Mouse (Mus musculus) liver, embryonic 11.5 days (tissue): ENCODE data around the gene Rmdn2. TPM values are rescaled to one million over a fixed set of nuclear protein-coding genes. Genes with fewer than 3 reads are reported as not detected.

Experiments
- ATAC-seq: fragments of 200-750 bp; cut with Nextera tagmentation; replicated peaks from 2 replicates; pipeline ENCODE4 v1.8.0; 2017; ENCODE audit warnings: moderate number of reproducible peaks, mild to moderate bottlenecking, moderate TSS enrichment, moderate library complexity; ENCODE audit not compliant: low FRiP score
- DNase-seq: peaks from one replicate; pipeline ENCODE4 v3.0.0-alpha.2; 2017; ENCODE audit warnings: low spot score
- H3K27ac ChIP-seq: fragments of 300-500 bp; sonication (generic); 2 replicates; pipeline ENCODE4 v1.5.1; 2014; ENCODE audit warnings: mild to moderate bottlenecking, low read depth, low read length, control low read depth
- H3K27me3 ChIP-seq: fragments of 300-500 bp; sonication (generic); replicated peaks from 2 replicates; pipeline ENCODE4 v1.6.1; 2014; ENCODE audit warnings: low read length, mixed read lengths; ENCODE audit not compliant: control insufficient read depth, insufficient read depth
- H3K36me3 ChIP-seq: fragments of 300-500 bp; sonication (generic); 2 replicates; pipeline ENCODE4 v1.6.1; 2014; ENCODE audit warnings: mild to moderate bottlenecking, low read length, moderate library complexity, mixed read lengths; ENCODE audit not compliant: control insufficient read depth, insufficient read depth
- H3K4me1 ChIP-seq: fragments of 300-500 bp; sonication (generic); replicated peaks from 2 replicates; pipeline ENCODE4 v1.6.1; 2014; ENCODE audit warnings: low read length, mixed read lengths; ENCODE audit not compliant: control insufficient read depth, insufficient read depth
- H3K4me2 ChIP-seq: fragments of 300-500 bp; sonication (generic); 2 replicates; pipeline ENCODE4 v1.6.1; 2014; ENCODE audit warnings: mild to moderate bottlenecking, control low read depth, moderate library complexity
- H3K4me3 ChIP-seq: fragments of 300-500 bp; sonication (generic); 2 replicates; pipeline ENCODE4 v1.5.1; 2014; ENCODE audit warnings: low read depth, low read length, control low read depth
- H3K9ac ChIP-seq: fragments of 300-500 bp; sonication (generic); 2 replicates; pipeline ENCODE4 v1.6.1; 2014; ENCODE audit warnings: low read depth, low read length, control low read depth
- H3K9me3 ChIP-seq: fragments of 300-500 bp; sonication (generic); 2 replicates; pipeline ENCODE4 v1.6.1; 2016; ENCODE audit warnings: low read length, inconsistent platforms, mixed read lengths; ENCODE audit not compliant: control insufficient read depth
- WGBS: fragments of 180-500 bp; shearing (Covaris S2); extraction: QIAGEN DNeasy Blood & Tissue Kit; methylation state at CpG from one replicate; pipeline ENCODE4 v1.1.7; 2014; 5-methylcytosine and 5-hydroxymethylcytosine counted together
- polyA plus RNA-seq: library from polyadenylated mRNA; unstranded; fragments of >200 nt; fragmentation: Nextera tagmentation; extraction: Ambion mirVana; gene quantifications from 2 replicates; pipeline ENCODE4 v1.2.1, GENCODE M21; 2014

Rmdn2 gene
- polyA plus RNA-seq, 1 experiment from 2014 or later: 9.1 TPM

DNA sequence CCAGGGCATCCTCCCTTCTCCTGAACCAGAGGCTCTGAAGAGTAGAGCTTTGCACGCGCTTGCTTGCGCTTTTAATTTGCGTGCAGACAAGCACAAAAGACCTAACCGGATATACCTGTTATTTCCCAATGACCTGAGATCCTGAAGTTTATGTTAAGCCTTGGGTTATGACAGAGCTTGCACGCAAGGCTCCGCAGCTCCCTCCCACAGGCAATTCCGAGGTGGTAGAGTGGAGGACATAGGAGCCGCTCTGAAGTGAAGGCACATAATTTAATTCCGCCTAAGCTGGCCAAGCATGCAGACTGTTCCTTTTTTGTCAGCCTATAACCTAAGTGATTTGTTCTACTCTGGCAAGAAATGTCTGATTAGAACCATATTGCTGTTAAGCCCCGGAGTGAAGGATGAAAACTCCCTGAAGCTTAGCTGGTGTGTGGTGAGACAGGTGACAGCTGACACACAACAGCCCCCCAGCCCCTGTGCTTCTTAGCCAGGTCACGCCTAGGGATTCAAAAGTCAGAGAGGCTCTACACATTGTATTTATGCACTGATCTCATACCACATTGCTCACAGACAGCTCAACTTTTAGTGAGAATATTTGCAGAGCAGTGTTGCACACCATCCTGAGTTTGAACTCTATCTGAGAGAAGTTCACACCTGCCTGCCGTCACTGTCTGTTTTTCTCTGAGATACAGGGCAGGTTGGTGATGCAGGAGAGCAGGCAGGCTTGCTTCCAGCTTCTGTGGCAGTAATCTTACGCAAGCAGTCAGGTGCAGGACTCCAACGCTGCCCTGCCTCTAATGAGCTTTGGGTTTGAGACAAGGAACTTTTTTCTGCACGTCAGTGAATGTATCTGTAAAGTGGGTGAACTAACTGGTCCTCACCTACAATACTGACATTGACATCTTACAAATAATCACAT, 117.2 kb downstream of the Rmdn2 start:
- DNase-seq: no peak
- Histone ChIP-seq H3K9ac (no peak overlapping the region), H3K4me3 (no peak overlapping the region), H3K36me3 (no peaks in the 10 kb centered on the region), H3K4me1 (no peaks in the 10 kb centered on the region), H3K27ac (no peak overlapping the region), H3K4me2 (no peak overlapping the region), H3K27me3 (peaks cover 2% of the 10 kb centered on the region; the same call in 1 of the 2 replicates), H3K9me3 (no peaks in the 10 kb centered on the region)
- ATAC-seq: no peak
- 42% methylated on average over 16 of the region's 16 CpGs for WGBS

DNA sequence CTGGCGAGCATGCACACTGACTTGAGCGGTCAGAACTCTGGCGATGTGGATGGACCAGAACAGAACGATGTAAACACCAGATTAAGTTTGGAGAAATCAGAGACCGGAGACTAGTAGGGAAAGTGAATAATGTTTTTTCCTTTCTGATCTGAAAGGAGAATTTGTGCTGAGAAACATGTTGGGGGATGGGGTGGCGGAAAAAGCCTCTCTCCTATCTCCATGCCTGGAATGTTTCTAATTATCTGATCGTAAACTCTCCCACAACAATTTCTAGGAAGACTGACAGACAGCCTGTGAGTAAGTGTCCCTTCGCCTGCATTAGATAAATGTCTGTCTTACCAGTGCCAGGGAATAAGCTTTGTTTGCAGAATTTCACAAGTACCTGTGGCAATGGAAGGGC, 119.3 kb downstream of the Rmdn2 start:
- H3K4me1 ChIP-seq: no peaks in the 10 kb centered on the region
- no peak overlapping the region for H3K27ac ChIP-seq
- peaks cover 2% of the 10 kb centered on the region; the same call in 1 of the 2 replicates for H3K27me3 ChIP-seq
- H3K9ac ChIP-seq: no peak overlapping the region
- H3K4me2 ChIP-seq: no peak overlapping the region
- H3K36me3 ChIP-seq: no peaks in the 10 kb centered on the region
- WGBS: 45% methylated on average over 8 of the region's 8 CpGs
- no peaks in the 10 kb centered on the region for H3K9me3 ChIP-seq
- ATAC-seq (no peak), DNase-seq (no peak)
- H3K4me3 ChIP-seq: no peak overlapping the region

DNA sequence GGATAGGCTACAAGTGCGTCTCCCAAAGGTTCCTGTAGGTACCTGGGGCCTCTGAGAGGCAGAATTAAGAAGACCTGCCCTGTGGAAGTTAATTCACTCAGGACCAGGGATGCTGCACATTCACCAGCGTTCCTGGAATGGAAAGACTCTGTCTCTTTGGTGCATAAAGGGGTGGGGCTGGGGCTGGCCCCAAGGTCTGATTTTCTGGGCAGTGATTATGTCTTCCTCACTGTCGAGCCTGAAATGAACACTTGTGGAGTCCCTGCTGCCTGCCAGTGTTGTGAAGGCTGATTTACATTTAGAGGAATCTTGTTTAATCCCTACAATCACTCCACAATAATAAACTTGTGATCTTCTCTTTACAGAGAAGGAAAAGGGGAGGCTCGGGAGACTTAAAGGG, 121.4 kb downstream of the Rmdn2 start:
- WGBS: 58% methylated on average over 4 of the region's 4 CpGs
- Histone ChIP-seq H3K9ac (no peak overlapping the region), H3K9me3 (no peaks in the 10 kb centered on the region), H3K4me3 (no peak overlapping the region), H3K27me3 (no peaks in the 10 kb centered on the region), H3K4me2 (no peak overlapping the region), H3K36me3 (no peaks in the 10 kb centered on the region), H3K27ac (no peak overlapping the region), H3K4me1 (no peaks in the 10 kb centered on the region)
- ATAC-seq (no peak), DNase-seq (no peak)

DNA sequence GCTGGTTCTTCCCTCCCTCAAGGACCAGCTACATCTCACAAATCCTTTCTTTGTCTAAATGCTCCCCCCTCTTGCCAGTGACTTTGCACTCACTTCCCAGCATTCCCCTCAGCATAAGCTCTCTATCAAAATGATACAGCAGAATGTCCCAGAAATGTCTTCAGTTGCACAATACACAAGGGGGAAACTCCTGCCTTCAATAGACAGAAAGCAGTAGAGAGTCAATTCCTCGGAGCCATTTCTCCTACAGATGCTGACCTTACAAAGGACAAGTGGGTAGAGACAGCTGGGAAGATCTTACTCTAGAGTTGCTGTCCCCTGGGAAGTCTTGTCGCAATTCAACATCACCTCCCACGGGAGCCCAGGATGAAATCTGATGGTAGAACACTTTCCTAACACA, 125.9 kb downstream of the Rmdn2 start:
- Histone ChIP-seq H3K27me3 (no peaks in the 10 kb centered on the region), H3K9me3 (no peaks in the 10 kb centered on the region), H3K4me1 (no peaks in the 10 kb centered on the region), H3K36me3 (no peaks in the 10 kb centered on the region), H3K4me3 (no peak overlapping the region), H3K27ac (no peak overlapping the region), H3K4me2 (no peak overlapping the region), H3K9ac (no peak overlapping the region)
- ATAC-seq (no peak), DNase-seq (no peak)
- WGBS: 72% methylated on average over 3 of the region's 3 CpGs

DNA sequence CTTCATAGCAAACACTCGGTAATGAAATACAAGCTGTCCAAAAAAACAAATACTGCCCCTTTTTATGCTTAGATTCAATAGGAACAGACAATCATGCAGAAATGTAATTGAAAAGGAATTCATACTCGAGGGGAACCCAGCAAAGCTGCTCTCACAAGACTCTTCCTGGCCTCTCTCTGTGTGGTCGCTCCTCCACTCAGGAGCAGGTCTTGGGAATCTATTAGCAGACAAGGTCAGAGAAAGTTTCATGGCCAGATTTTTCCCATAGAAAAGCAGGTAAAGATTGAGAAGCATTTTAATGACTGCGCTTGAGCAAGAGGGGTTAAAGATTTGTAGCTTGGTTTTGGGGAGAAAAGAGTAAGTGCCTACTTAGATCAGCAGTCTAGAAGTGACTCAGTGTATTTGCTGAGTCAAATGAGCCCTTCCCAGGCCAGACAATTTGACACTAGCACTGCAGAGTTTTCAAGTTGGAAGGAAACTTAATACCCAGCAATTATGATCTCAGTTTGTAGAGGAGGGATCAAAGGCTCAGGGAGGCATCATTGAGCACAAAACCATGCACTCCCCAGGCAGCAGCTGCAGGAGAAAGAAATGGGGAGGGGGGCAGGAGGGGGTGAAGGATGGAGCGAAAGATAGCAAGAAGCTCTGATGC, 127.3 kb downstream of the Rmdn2 start:
- H3K4me2 ChIP-seq: no peak overlapping the region
- ATAC-seq (no peak), DNase-seq (no peak)
- no peaks in the 10 kb centered on the region for H3K36me3 ChIP-seq
- no peak overlapping the region for H3K9ac ChIP-seq
- WGBS: 63% methylated on average over 5 of the region's 5 CpGs
- H3K27me3 ChIP-seq: no peaks in the 10 kb centered on the region
- H3K4me3 ChIP-seq: no peak overlapping the region
- no peaks in the 10 kb centered on the region for H3K9me3 ChIP-seq
- H3K4me1 ChIP-seq: no peaks in the 10 kb centered on the region
- H3K27ac ChIP-seq: no peak overlapping the region

DNA sequence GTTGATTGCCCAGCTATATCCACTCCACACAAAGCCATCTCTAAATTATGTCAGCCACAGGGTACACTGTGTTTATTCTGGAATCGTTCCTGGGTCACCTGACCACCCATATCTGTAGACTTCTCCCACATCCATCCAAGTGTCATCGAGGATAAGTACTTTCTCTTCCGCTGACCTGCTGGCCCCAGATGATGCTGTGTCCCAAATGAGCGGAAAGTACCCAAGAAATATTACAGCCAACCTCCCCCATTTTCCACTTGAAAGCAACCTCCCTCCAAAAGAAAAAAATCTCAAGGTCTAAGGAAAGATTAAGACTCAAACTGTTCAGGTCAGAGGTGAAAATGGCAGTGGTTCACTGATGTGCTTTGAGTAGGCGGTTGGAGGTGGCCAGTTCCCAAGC, 131.0 kb downstream of the Rmdn2 start:
- WGBS: 73% methylated on average over 5 of the region's 5 CpGs

More for the DNA sequence above, 131.0 kb downstream of the Rmdn2 start:
- no peak overlapping the region for H3K4me3 ChIP-seq
- no peaks in the 10 kb centered on the region for H3K4me1 ChIP-seq
- no peak overlapping the region for H3K9ac ChIP-seq
- H3K9me3 ChIP-seq: no peaks in the 10 kb centered on the region
- H3K27me3 ChIP-seq: no peaks in the 10 kb centered on the region
- no peaks in the 10 kb centered on the region for H3K36me3 ChIP-seq
- no peak for DNase-seq
- H3K4me2 ChIP-seq: no peak overlapping the region
- ATAC-seq: no peak
- no peak overlapping the region for H3K27ac ChIP-seq

Other genes with a start within 250 kb of the Rmdn2 start
- gene Cyp1b1, start 103.2 kb downstream of the Rmdn2 start, polyA plus RNA-seq: 6.9 and 10.2 TPM in 2 replicates